Mouse (Mus musculus) heart, adult 8-10 months (tissue): ENCODE results near the gene Ssxb10. TPM values are rescaled to one million over a fixed set of nuclear protein-coding genes. Genes with fewer than 3 reads are reported as not detected.
"Not testable (repeated sequence)": the region's sequence is repeated elsewhere in the genome, so short reads cannot be mapped to it uniquely, and the experiment has no call there.

Source experiments
- DNase-seq: peaks from one replicate; pipeline ENCODE4 v3.0.0; 2022; ENCODE audit warnings: low spot score
- total RNA-seq, 4 experiments: library from RNA; stranded (reverse); gene quantifications; 2 replicates each; pipeline ENCODE4 v1.2.4; 2022

Gene Ssxb10
- total RNA-seq: not detected

- DNase-seq: no peak
Observed at GRCm38 (mm10) chrX:8327124-8327523, at the start of gene Ssxb10. TSS of gene Ssxb10 (plus strand) at chrX:8327424.

GRCm38 (mm10) chrX:8288621-8289020 is 38.6 kb upstream of the Ssxb10 start:
- DNase-seq: no peak

- no peak for DNase-seq
Observed at GRCm38 (mm10) chrX:8309302-8309701, 17.9 kb upstream of the Ssxb10 start.

GRCm38 (mm10) chrX:8314905-8315304 is 12.3 kb upstream of the Ssxb10 start:
- peak; percentile 0 for DNase-seq

- not testable (repeated sequence) for DNase-seq
Observed at GRCm38 (mm10) chrX:8366678-8367077, 39.5 kb downstream of the Ssxb10 start, which contains the start of gene Ssxb9. TSS of gene Ssxb9 (plus strand) at chrX:8366978.

Other genes with a start within 250 kb of the Ssxb10 start
- 1 to 10 TPM; 1.3 to 2.5 (median 1.6) TPM for gene Was, start 236.9 kb upstream of the Ssxb10 start, total RNA-seq
- 10 to 100 TPM; 34.2 to 48.2 (median 41.0) TPM for gene Wdr13, start 194.5 kb upstream of the Ssxb10 start, total RNA-seq
- gene Rbm3, start 181.5 kb upstream of the Ssxb10 start, total RNA-seq: 100 to 1,000 TPM in 1 of 4 experiments, 10 to 100 TPM in 3; 38.2 to 113 (median 59.5) TPM
- gene Tbc1d25, start 151.2 kb upstream of the Ssxb10 start, total RNA-seq: 1 to 10 TPM; 3.1 to 5.5 (median 4.4) TPM
- 10 to 100 TPM; 14.5 to 21.8 (median 17.8) TPM for gene Ebp, start 133.9 kb upstream of the Ssxb10 start, total RNA-seq
- 1 to 10 TPM; 2.1 to 3.9 (median 2.9) TPM for gene Porcn, start 120.9 kb upstream of the Ssxb10 start, total RNA-seq
- 10 to 100 TPM in 3 of 4 experiments, 1 to 10 TPM in 1; 9.8 to 12.3 (median 11.2) TPM for gene Ftsj1, start 75.0 kb upstream of the Ssxb10 start, total RNA-seq
- gene Slc38a5, start 56.3 kb upstream of the Ssxb10 start, total RNA-seq: under 1 TPM in 3 of 4 experiments, not detected in 1; 0.31 to 0.98 (median 0.43) TPM
- gene Ssxb9, start 39.6 kb downstream of the Ssxb10 start, total RNA-seq: not detected
- gene Ssxb1, start 85.9 kb downstream of the Ssxb10 start, total RNA-seq: not detected
- not detected for gene Ssxb2, start 134.3 kb downstream of the Ssxb10 start, total RNA-seq
- not detected for gene Gm14459, start 197.5 kb downstream of the Ssxb10 start, total RNA-seq
- gene Ssxb6, start 220.8 kb downstream of the Ssxb10 start, total RNA-seq: not detected